Mouse (Mus musculus): Measurements from ENCODE around the gene Fbxl17. TPM values are rescaled to one million over a fixed set of nuclear protein-coding genes. Genes with fewer than 3 reads are reported as not detected.
A peak's percentile ranks its signal among the peaks of the same experiment; 100 is the strongest.

Gene Fbxl17
- polyA plus RNA-seq, 1 experiment from 2014 or later: 7.0 TPM

DNA sequence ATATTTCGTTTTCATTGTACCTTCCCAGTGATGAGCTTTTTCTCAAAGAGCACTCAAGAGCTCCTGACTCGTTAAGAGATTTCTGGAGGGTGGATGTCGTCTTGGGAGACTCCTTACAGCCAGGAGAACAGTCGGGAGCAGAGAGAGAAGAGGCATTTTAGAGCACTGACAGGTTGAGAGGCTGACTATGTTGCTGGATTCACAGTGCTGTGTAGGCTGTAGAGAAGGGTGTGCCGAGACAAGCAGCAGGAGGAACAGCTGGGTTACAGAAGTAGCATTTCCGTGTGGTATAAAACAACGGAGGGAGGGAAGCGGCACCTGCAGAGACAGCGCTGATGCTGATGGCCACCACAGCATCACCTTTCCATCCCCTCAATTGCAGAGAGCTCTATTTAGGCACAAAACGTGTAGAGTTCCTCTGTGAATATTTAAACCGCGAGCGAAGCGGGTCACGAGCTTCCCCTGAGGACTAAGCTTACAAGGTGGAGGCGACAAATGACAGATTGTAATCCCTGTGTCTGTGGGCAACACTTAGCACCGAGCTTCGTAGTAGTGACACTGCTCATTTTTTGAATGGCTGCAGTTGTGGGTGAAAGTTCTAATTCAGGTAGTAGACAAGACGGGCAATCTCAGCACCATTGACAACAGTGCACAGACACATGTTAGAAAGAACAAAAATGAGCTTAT lies 385.3 kb downstream of the Fbxl17 start:
- Histone ChIP-seq H3K9me3 (no peaks in the 10 kb centered on the region), H3K4me2 (no peak overlapping the region), H3K4me1 (peaks cover 29% of the 10 kb centered on the region), H3K36me3 (replicated peaks) (no peaks in the 10 kb centered on the region), H3K9ac (no peak overlapping the region), H3K27me3 (peaks cover 5% of the 10 kb centered on the region; the same call in 1 of the 2 replicates), H3K4me3 (replicated peaks) (no peak overlapping the region), H3K27ac (no peak overlapping the region)
- ATAC-seq (ENCODE audit: low FRiP score): no peak
- WGBS: 85% methylated on average over 19 of the region's 19 CpGs

DNA sequence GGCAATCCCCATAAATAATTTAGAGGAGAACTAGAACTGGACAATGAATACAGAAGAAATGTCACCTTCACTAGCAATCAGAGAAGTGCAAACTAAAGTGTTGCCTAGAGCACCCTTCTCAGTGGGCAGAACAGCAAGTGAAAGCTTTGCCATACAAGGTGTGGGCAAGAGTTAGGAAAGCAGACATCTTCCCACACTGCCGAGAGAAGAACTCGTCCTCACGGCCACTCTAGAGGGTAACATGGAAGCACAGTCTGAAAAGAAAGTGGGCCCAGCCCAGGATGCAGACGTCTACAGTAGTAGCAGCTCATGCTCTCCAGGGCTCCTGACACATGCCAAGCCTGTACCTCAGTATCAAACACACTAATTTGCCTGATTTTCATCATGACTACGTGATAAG lies 387.0 kb downstream of the Fbxl17 start:
- Histone ChIP-seq H3K4me3 (replicated peaks) (no peak overlapping the region), H3K36me3 (replicated peaks) (no peaks in the 10 kb centered on the region), H3K9ac (no peak overlapping the region), H3K4me1 (peaks cover 27% of the 10 kb centered on the region), H3K27ac (no peak overlapping the region), H3K9me3 (no peaks in the 10 kb centered on the region), H3K27me3 (peaks cover 5% of the 10 kb centered on the region; the same call in 1 of the 2 replicates), H3K4me2 (no peak overlapping the region)
- no peak for ATAC-seq (ENCODE audit: low FRiP score)
- 89% methylated on average over 5 of the region's 5 CpGs for WGBS

- WGBS: 8% methylated on average over 6 of the region's 6 CpGs
- Histone ChIP-seq H3K36me3 (replicated peaks) (no peaks in the 10 kb centered on the region), H3K4me2 (no peak overlapping the region), H3K4me3 (replicated peaks) (no peak overlapping the region), H3K27ac (peak overlapping the region; percentile 36; the same call in 1 of the 2 replicates), H3K9ac (no peak overlapping the region), H3K9me3 (no peaks in the 10 kb centered on the region), H3K4me1 (peaks cover 28% of the 10 kb centered on the region), H3K27me3 (peaks cover 5% of the 10 kb centered on the region; the same call in 1 of the 2 replicates)
- peak; percentile 45; the same call in 1 of the 2 replicates for ATAC-seq (ENCODE audit: low FRiP score)
Observed at GRCm38 (mm10) chr17:63110994-63111393, 388.8 kb downstream of the Fbxl17 start.

GRCm38 (mm10) chr17:63110211-63110755 lies 389.5 kb downstream of the Fbxl17 start:
- H3K4me1 ChIP-seq: peaks cover 28% of the 10 kb centered on the region
- 14% methylated on average over 7 of the region's 7 CpGs for whole genome bisulfite sequencing
- peak; percentile 59; the same call in 1 of the 2 replicates for ATAC-seq (ENCODE audit: low FRiP score)
- no peak overlapping the region for H3K9ac ChIP-seq
- no peaks in the 10 kb centered on the region for H3K36me3 ChIP-seq (replicated peaks)
- no peaks in the 10 kb centered on the region for H3K9me3 ChIP-seq
- H3K27me3 ChIP-seq: peaks cover 5% of the 10 kb centered on the region; the same call in 1 of the 2 replicates
- peak overlapping the region; percentile 36; the same call in 1 of the 2 replicates for H3K27ac ChIP-seq
- no peak overlapping the region for H3K4me3 ChIP-seq (replicated peaks)
- no peak overlapping the region for H3K4me2 ChIP-seq

DNA sequence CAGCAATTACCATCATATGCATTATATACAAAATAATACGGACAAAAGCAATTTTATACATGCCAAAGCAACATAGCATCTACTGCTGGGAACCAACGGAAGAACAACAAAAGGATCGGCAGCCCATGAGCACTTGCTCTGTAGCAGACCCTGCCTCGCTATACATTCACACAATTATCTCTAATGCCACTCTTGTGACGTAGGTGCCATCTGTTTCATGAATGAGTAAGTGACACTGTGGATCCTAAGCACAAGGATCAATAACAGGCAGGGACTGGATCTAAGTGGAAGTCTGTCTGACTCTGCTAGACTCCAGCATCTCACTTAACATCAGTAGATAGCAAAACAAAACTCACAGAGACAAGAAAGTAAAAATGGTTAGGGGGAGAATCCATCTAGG lies 391.8 kb downstream of the Fbxl17 start:
- Histone ChIP-seq H3K9me3 (no peaks in the 10 kb centered on the region), H3K36me3 (replicated peaks) (no peaks in the 10 kb centered on the region), H3K4me3 (replicated peaks) (no peak overlapping the region), H3K4me1 (peaks cover 28% of the 10 kb centered on the region), H3K9ac (no peak overlapping the region), H3K27me3 (no peaks in the 10 kb centered on the region), H3K27ac (no peak overlapping the region), H3K4me2 (no peak overlapping the region)
- 36% methylated on average over 5 of the region's 5 CpGs for WGBS
- ATAC-seq (ENCODE audit: low FRiP score): 0 out of 2 replicates have a peak, but pooled peaks have one; percentile 50

DNA sequence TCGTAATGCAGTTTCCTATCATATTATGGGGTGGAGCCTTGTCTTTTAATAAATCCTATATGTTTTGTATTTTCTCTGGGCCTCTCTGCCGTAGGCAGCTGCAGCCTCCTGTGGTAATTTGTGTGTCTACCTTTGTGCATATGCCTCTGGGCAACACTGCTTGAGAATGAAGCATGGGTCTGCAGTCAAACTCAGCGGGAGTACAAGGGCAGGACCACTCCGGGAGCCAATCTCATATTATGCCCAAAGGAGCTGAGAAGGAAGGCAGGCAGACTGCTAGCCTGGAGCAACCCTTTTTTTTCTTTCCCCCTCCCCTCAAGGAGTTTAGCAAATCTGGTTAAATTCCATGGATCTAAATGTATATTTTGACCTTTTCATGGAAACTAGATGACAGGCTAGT lies 392.3 kb downstream of the Fbxl17 start:
- H3K27me3 ChIP-seq: no peaks in the 10 kb centered on the region
- no peaks in the 10 kb centered on the region for H3K36me3 ChIP-seq (replicated peaks)
- H3K4me2 ChIP-seq: no peak overlapping the region
- ATAC-seq (ENCODE audit: low FRiP score): peak; percentile 34; the same call in 1 of the 2 replicates
- no peak overlapping the region for H3K9ac ChIP-seq
- H3K4me1 ChIP-seq: peaks cover 28% of the 10 kb centered on the region
- 60% methylated on average over 4 of the region's 4 CpGs for WGBS
- H3K27ac ChIP-seq: 0 out of 2 replicates have a peak overlapping the region, but pooled peaks have one; percentile 25
- H3K4me3 ChIP-seq (replicated peaks): no peak overlapping the region
- H3K9me3 ChIP-seq: no peaks in the 10 kb centered on the region

GRCm38 (mm10) chr17:63095553-63095952 lies 404.3 kb downstream of the Fbxl17 start:
- no peak for ATAC-seq (ENCODE audit: low FRiP score)
- 66% methylated on average over 2 of the region's 2 CpGs for WGBS
- no peak overlapping the region for H3K4me3 ChIP-seq (replicated peaks)
- no peak overlapping the region for H3K27ac ChIP-seq
- no peaks in the 10 kb centered on the region for H3K36me3 ChIP-seq (replicated peaks)
- no peaks in the 10 kb centered on the region for H3K9me3 ChIP-seq
- no peak overlapping the region for H3K4me2 ChIP-seq
- no peaks in the 10 kb centered on the region for H3K27me3 ChIP-seq
- H3K9ac ChIP-seq: no peak overlapping the region
- H3K4me1 ChIP-seq: no peaks in the 10 kb centered on the region

DNA sequence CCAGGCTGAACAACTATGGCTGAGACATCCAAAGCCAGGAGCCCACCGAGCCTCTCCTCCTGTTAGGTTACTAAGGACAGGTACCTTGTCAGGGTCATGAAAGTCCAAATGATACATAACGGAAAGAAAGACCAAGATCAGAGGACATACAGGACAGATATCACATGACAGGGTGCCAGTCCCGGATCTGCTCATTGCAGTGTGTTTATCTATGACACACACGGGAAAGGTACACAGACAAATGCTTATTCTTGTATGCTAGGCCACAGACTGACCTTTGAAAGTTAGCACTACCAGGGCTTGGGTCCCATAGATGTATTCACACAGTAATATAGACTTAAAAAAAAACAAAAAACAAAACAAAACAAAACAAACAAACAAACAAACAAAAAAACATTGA lies 404.8 kb downstream of the Fbxl17 start:
- no peaks in the 10 kb centered on the region for H3K9me3 ChIP-seq
- H3K4me3 ChIP-seq (replicated peaks): no peak overlapping the region
- WGBS: 95% methylated on average over 4 of the region's 4 CpGs
- no peaks in the 10 kb centered on the region for H3K36me3 ChIP-seq (replicated peaks)
- no peak overlapping the region for H3K27ac ChIP-seq
- no peak for ATAC-seq (ENCODE audit: low FRiP score)
- H3K27me3 ChIP-seq: no peaks in the 10 kb centered on the region
- no peak overlapping the region for H3K4me2 ChIP-seq
- no peaks in the 10 kb centered on the region for H3K4me1 ChIP-seq
- no peak overlapping the region for H3K9ac ChIP-seq

DNA sequence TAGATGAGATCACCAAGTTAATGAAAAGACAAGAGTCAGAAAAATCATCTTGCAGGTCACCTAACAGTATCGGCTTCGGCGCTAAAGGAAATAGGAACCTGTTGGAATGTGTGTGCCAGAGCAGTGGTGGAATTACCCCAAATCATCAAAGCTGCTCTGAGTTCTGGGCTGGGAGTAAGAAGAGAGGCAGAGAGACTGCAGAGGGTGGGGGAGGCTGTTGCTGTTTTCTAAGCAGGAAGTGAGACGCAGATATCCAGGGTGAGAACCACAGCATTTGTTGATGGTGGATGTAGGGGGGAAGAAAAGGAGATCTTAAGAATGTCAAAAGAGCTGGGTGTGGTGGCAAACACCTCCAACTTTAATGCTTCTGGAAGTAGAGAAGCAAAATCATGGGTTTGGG lies 406.6 kb downstream of the Fbxl17 start:
- WGBS: 85% methylated on average over 4 of the region's 4 CpGs
- Histone ChIP-seq H3K4me1 (no peaks in the 10 kb centered on the region), H3K27me3 (no peaks in the 10 kb centered on the region), H3K9me3 (no peaks in the 10 kb centered on the region), H3K36me3 (replicated peaks) (no peaks in the 10 kb centered on the region), H3K9ac (no peak overlapping the region), H3K4me3 (replicated peaks) (no peak overlapping the region), H3K4me2 (no peak overlapping the region), H3K27ac (no peak overlapping the region)
- ATAC-seq (ENCODE audit: low FRiP score): no peak

GRCm38 (mm10) chr17:63092774-63093173 lies 407.0 kb downstream of the Fbxl17 start:
- Histone ChIP-seq H3K9me3 (no peaks in the 10 kb centered on the region), H3K4me2 (no peak overlapping the region), H3K27ac (no peak overlapping the region), H3K9ac (no peak overlapping the region), H3K27me3 (no peaks in the 10 kb centered on the region), H3K4me1 (no peaks in the 10 kb centered on the region), H3K4me3 (replicated peaks) (no peak overlapping the region), H3K36me3 (replicated peaks) (no peaks in the 10 kb centered on the region)
- 84% methylated on average over 6 of the region's 6 CpGs for WGBS
- ATAC-seq (ENCODE audit: low FRiP score): no peak

DNA sequence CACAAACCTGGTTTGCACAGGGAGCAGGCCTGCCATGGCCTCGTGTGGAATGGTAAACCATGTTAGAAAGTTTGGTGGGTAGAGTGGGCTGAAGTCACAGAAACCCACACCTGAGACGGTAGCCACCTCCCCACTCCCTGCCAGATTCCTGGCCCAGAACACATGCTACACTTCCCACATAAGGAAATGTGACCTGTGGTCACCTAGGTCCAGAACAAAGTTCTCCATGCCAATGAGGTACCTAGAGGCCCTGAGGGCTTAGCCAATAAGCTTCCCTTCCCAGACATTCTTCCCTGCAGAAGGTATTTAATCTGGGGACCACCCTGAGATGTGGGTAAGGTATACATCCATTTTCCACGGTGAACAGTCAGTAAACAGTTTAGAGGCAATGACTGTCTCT lies 409.7 kb downstream of the Fbxl17 start:
- Histone ChIP-seq H3K4me1 (no peaks in the 10 kb centered on the region), H3K9me3 (no peaks in the 10 kb centered on the region), H3K9ac (no peak overlapping the region), H3K4me2 (no peak overlapping the region), H3K36me3 (replicated peaks) (no peaks in the 10 kb centered on the region), H3K27ac (no peak overlapping the region), H3K27me3 (no peaks in the 10 kb centered on the region), H3K4me3 (replicated peaks) (no peak overlapping the region)
- no peak for ATAC-seq (ENCODE audit: low FRiP score)
- 87% methylated on average over 3 of the region's 3 CpGs for WGBS

DNA sequence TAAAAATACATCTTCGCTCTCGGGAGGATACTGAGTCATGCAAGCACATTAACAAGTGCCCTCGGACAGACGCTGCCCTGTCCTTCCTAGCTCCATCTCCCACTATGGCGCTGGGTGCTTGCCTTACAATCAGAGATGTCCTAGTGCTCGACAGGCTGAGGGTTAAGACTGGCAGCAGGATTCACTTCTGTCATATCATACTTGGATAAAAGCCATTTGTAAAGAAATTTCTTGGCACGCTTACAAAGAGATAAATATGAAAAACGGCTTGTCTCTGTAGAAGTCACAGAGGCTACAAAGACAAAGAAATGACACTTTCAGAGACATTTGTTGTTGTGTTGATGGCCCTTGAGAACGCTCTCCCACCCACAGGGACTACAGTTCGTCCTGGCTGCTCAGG lies 412.6 kb downstream of the Fbxl17 start:
- Histone ChIP-seq H3K9me3 (no peaks in the 10 kb centered on the region), H3K27ac (no peak overlapping the region), H3K4me1 (no peaks in the 10 kb centered on the region), H3K36me3 (replicated peaks) (no peaks in the 10 kb centered on the region), H3K4me3 (replicated peaks) (no peak overlapping the region), H3K9ac (no peak overlapping the region), H3K27me3 (no peaks in the 10 kb centered on the region), H3K4me2 (no peak overlapping the region)
- WGBS: 87% methylated on average over 10 of the region's 10 CpGs
- no peak for ATAC-seq (ENCODE audit: low FRiP score)

GRCm38 (mm10) chr17:63086526-63086925 lies 413.3 kb downstream of the Fbxl17 start:
- Histone ChIP-seq H3K4me1 (no peaks in the 10 kb centered on the region), H3K9ac (no peak overlapping the region), H3K4me2 (no peak overlapping the region), H3K27me3 (no peaks in the 10 kb centered on the region), H3K27ac (no peak overlapping the region), H3K36me3 (replicated peaks) (no peaks in the 10 kb centered on the region), H3K4me3 (replicated peaks) (no peak overlapping the region), H3K9me3 (no peaks in the 10 kb centered on the region)
- 74% methylated on average over 3 of the region's 3 CpGs for WGBS
- no peak for ATAC-seq (ENCODE audit: low FRiP score)

All from forebrain, embryonic 12.5 days (tissue).